Mouse (Mus musculus): Measurements from ENCODE around the gene Focad. TPM values are rescaled to one million over a fixed set of nuclear protein-coding genes. Genes with fewer than 3 reads are reported as not detected.

The Focad gene
- polyA plus RNA-seq (2014; fragmentation: Nextera tagmentation; extraction: Ambion mirVana) = 20.8 and 21.7 TPM in 2 replicates

DNA sequence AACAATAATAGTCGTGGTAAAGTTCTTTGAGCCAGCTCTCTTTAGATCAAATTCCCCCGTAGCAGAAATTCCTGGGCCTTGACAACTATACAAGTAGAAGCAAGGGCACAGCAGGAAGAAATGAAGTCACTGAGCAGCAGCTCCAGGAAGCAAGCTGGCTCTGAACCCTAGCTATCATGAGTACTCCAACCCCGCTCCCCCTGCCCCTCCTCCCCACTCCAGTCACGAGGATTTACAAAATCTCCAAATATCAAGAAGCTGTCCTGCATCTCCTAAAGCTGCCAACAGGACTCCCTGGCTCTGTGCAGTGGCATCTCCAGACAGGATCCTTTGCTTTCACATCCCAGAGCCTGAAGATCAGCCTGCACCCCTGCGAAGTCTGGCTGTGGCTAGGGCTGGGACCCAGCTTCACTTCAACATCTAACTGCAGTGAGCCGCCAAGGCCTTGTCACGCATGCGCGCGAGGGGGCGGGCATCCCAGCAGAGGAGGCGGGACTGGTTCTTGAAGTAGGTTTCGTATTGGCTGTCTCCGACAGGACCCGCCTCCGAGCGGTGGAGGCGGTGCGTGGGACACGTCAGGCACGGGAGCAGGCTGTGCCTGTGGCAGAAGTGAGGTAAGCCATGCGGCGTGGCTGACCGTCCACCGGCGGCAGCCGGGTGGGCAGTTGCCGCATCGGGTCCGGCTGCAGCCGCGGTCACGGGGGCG, at the start of gene Focad:
Focad (plus strand) TSS at position 568 of the 706 bp plus-strand sequence.
- peak; percentile 43 for TF ChIP-seq CTCF (IDR thresholded peaks at IDR 0.05; ENCODE audit: low read depth)
- peak within 1 kb of the TSS; percentile 81 for H3K27ac ChIP-seq (ENCODE audit: low read depth)
- H3K9ac ChIP-seq = peak within 1 kb of the TSS; percentile 73
- H3K9me3 ChIP-seq (ENCODE audit: low read depth, low read length) = no peaks in the 10 kb centered on the region
- no peaks in the 10 kb centered on the region for H3K4me1 ChIP-seq (ENCODE audit: insufficient read depth)
- 2% methylated on average over 34 of the region's 34 CpGs for WGBS
- peak; percentile 99 for DNase-seq
- H3K36me3 ChIP-seq (ENCODE audit: insufficient read depth) = no peaks in the 10 kb centered on the region
- peak within 1 kb of the TSS; percentile 80 for H3K4me3 ChIP-seq (ENCODE audit: low read depth, low read length)
- H3K4me2 ChIP-seq = peak within 1 kb of the TSS; percentile 98
- peak; percentile 100 for ATAC-seq (ENCODE audit: insufficient read depth)
- no peaks in the 10 kb centered on the region for H3K27me3 ChIP-seq (ENCODE audit: insufficient read depth, low read length)

GRCm38 (mm10) chr4:88045151-88045550, 49.3 kb upstream of the Focad start:
- no peak for ATAC-seq (ENCODE audit: insufficient read depth)
- Histone ChIP-seq H3K36me3 (ENCODE audit: insufficient read depth) (no peaks in the 10 kb centered on the region), H3K4me3 (ENCODE audit: low read depth, low read length) (no peak overlapping the region), H3K27me3 (ENCODE audit: insufficient read depth, low read length) (no peaks in the 10 kb centered on the region), H3K4me1 (ENCODE audit: insufficient read depth) (no peaks in the 10 kb centered on the region), H3K4me2 (no peak overlapping the region), H3K9me3 (ENCODE audit: low read depth, low read length) (no peaks in the 10 kb centered on the region), H3K27ac (ENCODE audit: low read depth) (no peak overlapping the region), H3K9ac (no peak overlapping the region)
- DNase-seq = no peak
- no peak for TF ChIP-seq CTCF (IDR thresholded peaks at IDR 0.05; ENCODE audit: low read depth)
- 68% methylated on average over 4 of the region's 4 CpGs for WGBS

DNA sequence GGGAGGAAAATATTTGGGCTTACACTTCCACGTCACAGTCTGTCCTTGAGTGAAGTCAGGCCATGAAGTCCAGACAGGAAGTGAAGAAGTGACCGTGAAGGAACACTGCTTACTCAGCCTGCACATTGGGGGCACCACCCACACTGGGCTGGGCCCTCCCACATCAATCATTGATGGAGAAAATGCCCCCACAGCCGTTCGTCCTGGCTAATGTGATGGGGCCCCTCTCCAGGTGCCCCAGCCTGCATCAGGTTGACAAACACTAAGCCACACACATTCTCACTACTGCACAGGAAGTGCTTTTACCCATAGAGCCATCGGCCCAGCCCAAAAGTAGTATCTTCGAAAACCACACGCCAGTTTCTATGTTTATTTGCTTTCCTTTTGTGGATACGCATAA, 48.1 kb upstream of the Focad start:
- no peak for ATAC-seq (ENCODE audit: insufficient read depth)

DNA sequence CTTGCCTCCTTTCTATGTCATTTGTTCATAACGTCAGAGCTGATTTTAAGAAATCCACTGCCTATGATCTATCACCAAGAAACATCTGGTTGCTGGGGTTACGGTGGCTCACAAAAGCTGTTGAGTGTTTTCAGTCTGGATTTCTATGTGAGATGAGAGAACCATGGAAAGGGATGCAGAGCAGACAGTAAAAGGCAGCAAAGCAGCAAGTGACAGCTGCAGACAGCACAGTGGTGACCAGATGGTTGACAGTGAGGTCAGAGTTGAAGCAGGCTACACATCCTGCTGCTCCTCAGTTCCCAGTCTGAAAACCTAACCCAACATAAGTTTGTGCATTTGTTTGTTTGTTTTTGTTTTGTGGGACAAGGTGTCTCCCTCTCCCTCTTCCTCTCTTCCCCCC, 19.0 kb upstream of the Focad start:
- H3K4me3 ChIP-seq (ENCODE audit: low read depth, low read length) = no peak overlapping the region
- no peaks in the 10 kb centered on the region for H3K36me3 ChIP-seq (ENCODE audit: insufficient read depth)
- H3K27me3 ChIP-seq (ENCODE audit: insufficient read depth, low read length) = no peaks in the 10 kb centered on the region
- peak; percentile 21 for DNase-seq
- no peaks in the 10 kb centered on the region for H3K9me3 ChIP-seq (ENCODE audit: low read depth, low read length)
- H3K4me2 ChIP-seq = no peak overlapping the region
- no peaks in the 10 kb centered on the region for H3K4me1 ChIP-seq (ENCODE audit: insufficient read depth)
- no peak for TF ChIP-seq CTCF (IDR thresholded peaks at IDR 0.05; ENCODE audit: low read depth)
- H3K9ac ChIP-seq = no peak overlapping the region
- no peak for ATAC-seq (ENCODE audit: insufficient read depth)
- WGBS = 52% methylated on average over 2 of the region's 2 CpGs
- H3K27ac ChIP-seq (ENCODE audit: low read depth) = no peak overlapping the region

More for the DNA sequence above, 48.1 kb upstream of the Focad start:
- no peak for DNase-seq
- H3K4me3 ChIP-seq (ENCODE audit: low read depth, low read length) = no peak overlapping the region
- no peak for TF ChIP-seq CTCF (IDR thresholded peaks at IDR 0.05; ENCODE audit: low read depth)
- H3K4me1 ChIP-seq (ENCODE audit: insufficient read depth) = no peaks in the 10 kb centered on the region
- no peaks in the 10 kb centered on the region for H3K27me3 ChIP-seq (ENCODE audit: insufficient read depth, low read length)
- no peaks in the 10 kb centered on the region for H3K36me3 ChIP-seq (ENCODE audit: insufficient read depth)
- H3K27ac ChIP-seq (ENCODE audit: low read depth) = no peak overlapping the region
- no peaks in the 10 kb centered on the region for H3K9me3 ChIP-seq (ENCODE audit: low read depth, low read length)
- no peak overlapping the region for H3K4me2 ChIP-seq
- no peak overlapping the region for H3K9ac ChIP-seq
- 53% methylated on average over 8 of the region's 8 CpGs for WGBS

DNA sequence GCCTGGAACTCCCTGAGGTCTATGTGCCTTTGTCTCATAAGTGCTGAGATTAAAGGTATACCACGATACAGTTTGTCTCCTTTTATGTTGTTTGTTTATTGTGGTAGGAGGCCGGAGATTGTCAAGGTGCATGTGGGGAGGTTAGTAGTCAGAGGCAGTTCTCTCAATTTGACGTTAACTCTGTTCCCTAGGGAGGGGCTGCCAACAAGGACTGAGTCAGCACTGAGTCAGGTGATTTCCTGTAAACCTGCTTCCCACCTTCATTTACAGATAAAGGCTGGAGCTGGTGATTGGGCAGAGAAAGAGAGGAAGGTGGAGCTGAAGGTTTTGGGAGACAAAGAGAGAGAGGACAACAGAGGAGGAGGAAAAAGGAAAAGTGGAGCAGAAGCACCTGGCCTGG, 15.4 kb upstream of the Focad start:
- no peak for TF ChIP-seq CTCF (IDR thresholded peaks at IDR 0.05; ENCODE audit: low read depth)
- DNase-seq = no peak
- Histone ChIP-seq H3K4me3 (ENCODE audit: low read depth, low read length) (no peak overlapping the region), H3K27ac (ENCODE audit: low read depth) (no peak overlapping the region), H3K27me3 (ENCODE audit: insufficient read depth, low read length) (no peaks in the 10 kb centered on the region), H3K36me3 (ENCODE audit: insufficient read depth) (no peaks in the 10 kb centered on the region), H3K4me1 (ENCODE audit: insufficient read depth) (no peaks in the 10 kb centered on the region), H3K9me3 (ENCODE audit: low read depth, low read length) (no peaks in the 10 kb centered on the region), H3K9ac (no peak overlapping the region), H3K4me2 (no peak overlapping the region)
- WGBS = 58% methylated on average over 3 of the region's 3 CpGs
- ATAC-seq (ENCODE audit: insufficient read depth) = no peak

DNA sequence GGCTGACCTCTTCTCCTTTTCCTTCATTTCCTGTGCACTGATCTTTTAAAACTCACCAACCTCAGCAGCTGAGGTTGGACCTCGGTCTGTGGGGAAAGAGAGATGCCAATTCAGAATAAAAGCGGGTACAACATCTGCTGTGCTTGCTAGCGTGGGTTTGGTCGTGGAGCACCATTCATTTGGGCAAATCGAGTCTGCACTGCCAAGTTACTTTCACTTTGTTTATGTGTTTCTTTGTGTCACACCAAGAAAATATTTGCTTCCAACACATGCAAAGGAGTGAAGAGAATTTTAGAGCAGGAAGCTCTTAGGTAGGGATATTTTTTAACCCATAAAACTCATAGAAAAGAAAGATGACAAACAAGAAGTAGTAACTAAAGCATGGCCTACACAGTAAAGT, 13.0 kb upstream of the Focad start:
- peak; percentile 6 for DNase-seq
- Histone ChIP-seq H3K27ac (ENCODE audit: low read depth) (no peak overlapping the region), H3K36me3 (ENCODE audit: insufficient read depth) (no peaks in the 10 kb centered on the region), H3K4me1 (ENCODE audit: insufficient read depth) (no peaks in the 10 kb centered on the region), H3K4me2 (no peak overlapping the region), H3K9ac (no peak overlapping the region), H3K27me3 (ENCODE audit: insufficient read depth, low read length) (no peaks in the 10 kb centered on the region), H3K4me3 (ENCODE audit: low read depth, low read length) (no peak overlapping the region), H3K9me3 (ENCODE audit: low read depth, low read length) (no peaks in the 10 kb centered on the region)
- no peak for ATAC-seq (ENCODE audit: insufficient read depth)
- no peak for TF ChIP-seq CTCF (IDR thresholded peaks at IDR 0.05; ENCODE audit: low read depth)
- WGBS = 54% methylated on average over 5 of the region's 5 CpGs

- Histone ChIP-seq H3K9me3 (ENCODE audit: low read depth, low read length) (no peaks in the 10 kb centered on the region), H3K27ac (ENCODE audit: low read depth) (no peak overlapping the region), H3K4me3 (ENCODE audit: low read depth, low read length) (no peak overlapping the region), H3K4me2 (no peak overlapping the region), H3K36me3 (ENCODE audit: insufficient read depth) (no peaks in the 10 kb centered on the region), H3K4me1 (ENCODE audit: insufficient read depth) (no peaks in the 10 kb centered on the region), H3K27me3 (ENCODE audit: insufficient read depth, low read length) (no peaks in the 10 kb centered on the region), H3K9ac (no peak overlapping the region)
- no peak for TF ChIP-seq CTCF (IDR thresholded peaks at IDR 0.05; ENCODE audit: low read depth)
- WGBS = 87% methylated on average over 3 of the region's 3 CpGs
- ATAC-seq (ENCODE audit: insufficient read depth) (no peak), DNase-seq (no peak)
These were observed 12.5 kb upstream of the Focad start for GRCm38 (mm10) chr4:88081885-88082284.

Measured in lung, embryonic 14.5 days (tissue).